Mouse (Mus musculus) limb, embryonic 12.5 days (tissue): ENCODE results near the gene Yjefn3. TPM values are rescaled to one million over a fixed set of nuclear protein-coding genes. Genes with fewer than 3 reads are reported as not detected.

Source experiments
- ATAC-seq: fragments of 200-750 bp; cut with Nextera tagmentation; 2 replicates; pipeline ENCODE4 v1.8.0; 2017; ENCODE audit warnings: low read depth, moderate TSS enrichment; ENCODE audit not compliant: insufficient number of reproducible peaks, insufficient read depth, low FRiP score, low TSS enrichment
- H3K27ac ChIP-seq: fragments of 300-500 bp; sonication (generic); 2 replicates; pipeline ENCODE4 v1.5.1; 2016; ENCODE audit warnings: mild to moderate bottlenecking, moderate library complexity
- H3K27me3 ChIP-seq: fragments of 300-500 bp; sonication (generic); 2 replicates; pipeline ENCODE4 v1.6.1; 2016; ENCODE audit warnings: mild to moderate bottlenecking, moderate library complexity
- H3K36me3 ChIP-seq: fragments of 300-500 bp; sonication (generic); 2 replicates; pipeline ENCODE4 v1.6.1; 2016; ENCODE audit warnings: mild to moderate bottlenecking, moderate library complexity
- H3K4me1 ChIP-seq: fragments of 300-500 bp; sonication (generic); replicated peaks from 2 replicates; pipeline ENCODE4 v1.6.1; 2016
- H3K4me2 ChIP-seq: fragments of 300-500 bp; sonication (generic); 2 replicates; pipeline ENCODE4 v1.6.1; 2016; ENCODE audit warnings: mild to moderate bottlenecking, moderate library complexity
- H3K4me3 ChIP-seq: fragments of 300-500 bp; sonication (generic); replicated peaks from 2 replicates; pipeline ENCODE4 v1.5.1; 2016; ENCODE audit warnings: mild to moderate bottlenecking
- H3K9ac ChIP-seq: fragments of 300-500 bp; sonication (generic); replicated peaks from 2 replicates; pipeline ENCODE4 v1.6.1; 2016; ENCODE audit warnings: mild to moderate bottlenecking, moderate library complexity
- H3K9me3 ChIP-seq: fragments of 300-500 bp; sonication (generic); 2 replicates; pipeline ENCODE4 v1.6.1; 2016; ENCODE audit warnings: mild to moderate bottlenecking, moderate library complexity
- WGBS: fragments of 180-500 bp; shearing (Covaris S2); methylation state at CpG from one replicate; pipeline ENCODE4 v1.1.7; 2016; 5-methylcytosine and 5-hydroxymethylcytosine counted together
- polyA plus RNA-seq: library from polyadenylated mRNA; unstranded; fragments of >200 nt; fragmentation: Nextera tagmentation; extraction: Ambion mirVana; gene quantifications from 2 replicates; pipeline ENCODE4 v1.2.1, GENCODE M21; 2016

The Yjefn3 gene
- polyA plus RNA-seq, 1 experiment from 2014 or later, result 7.4 TPM

GRCm38 (mm10) chr8:69907106-69907505, 4.6 kb upstream of the Yjefn3 start:
- no peaks in the 10 kb centered on the region for H3K27me3 ChIP-seq
- H3K4me1 ChIP-seq, result peaks cover 13% of the 10 kb centered on the region
- H3K36me3 ChIP-seq, result peaks cover 56% of the 10 kb centered on the region
- no peak for ATAC-seq
- no peaks in the 10 kb centered on the region for H3K9me3 ChIP-seq
- no peak overlapping the region for H3K4me3 ChIP-seq
- WGBS, result 87% methylated on average over 2 of the region's 2 CpGs
- no peak overlapping the region for H3K27ac ChIP-seq
- no peak overlapping the region for H3K4me2 ChIP-seq
- H3K9ac ChIP-seq, result no peak overlapping the region

- H3K9me3 ChIP-seq, result no peaks in the 10 kb centered on the region
- H3K4me3 ChIP-seq, result no peak overlapping the region
- H3K27me3 ChIP-seq, result no peaks in the 10 kb centered on the region
- no peak for ATAC-seq
- H3K4me2 ChIP-seq, result no peak overlapping the region
- 89% methylated on average over 2 of the region's 2 CpGs for WGBS
- no peak overlapping the region for H3K27ac ChIP-seq
- peaks cover 18% of the 10 kb centered on the region for H3K4me1 ChIP-seq
- peaks cover 48% of the 10 kb centered on the region for H3K36me3 ChIP-seq
- no peak overlapping the region for H3K9ac ChIP-seq
Observed at GRCm38 (mm10) chr8:69906260-69906659, 3.7 kb upstream of the Yjefn3 start.

- no peak overlapping the region for H3K9ac ChIP-seq
Observed at GRCm38 (mm10) chr8:69904096-69904495, 1.6 kb upstream of the Yjefn3 start.

GRCm38 (mm10) chr8:69903063-69903542, 591 bp upstream of the Yjefn3 start:
- peak; percentile 85 for ATAC-seq
- H3K4me1 ChIP-seq, result peaks cover 33% of the 10 kb centered on the region

More at GRCm38 (mm10) chr8:69904096-69904495, 1.6 kb upstream of the Yjefn3 start:
- no peak for ATAC-seq
- Histone ChIP-seq H3K4me3 (no peak overlapping the region), H3K4me1 (peaks cover 29% of the 10 kb centered on the region), H3K36me3 (peaks cover 30% of the 10 kb centered on the region), H3K27ac (no peak overlapping the region), H3K4me2 (peak overlapping the region; percentile 96), H3K27me3 (no peaks in the 10 kb centered on the region), H3K9me3 (no peaks in the 10 kb centered on the region)
- 88% methylated on average over 8 of the region's 8 CpGs for WGBS

GRCm38 (mm10) chr8:69901484-69902162, 889 bp downstream of the Yjefn3 start:
- Histone ChIP-seq H3K4me3 (peak overlapping the region; percentile 68), H3K27ac (peak overlapping the region; percentile 94), H3K4me2 (peak overlapping the region; percentile 96), H3K27me3 (no peaks in the 10 kb centered on the region), H3K9me3 (no peaks in the 10 kb centered on the region), H3K4me1 (peaks cover 33% of the 10 kb centered on the region), H3K36me3 (peaks cover 26% of the 10 kb centered on the region), H3K9ac (peak overlapping the region; percentile 78)
- WGBS, result under 1% methylated on average over 41 of the region's 41 CpGs
- peak; percentile 60 for ATAC-seq

More at GRCm38 (mm10) chr8:69903063-69903542, 591 bp upstream of the Yjefn3 start:
- no peaks in the 10 kb centered on the region for H3K9me3 ChIP-seq
- under 1% methylated on average over 45 of the region's 45 CpGs for WGBS
- no peaks in the 10 kb centered on the region for H3K27me3 ChIP-seq
- peak overlapping the region; percentile 68 for H3K4me3 ChIP-seq
- H3K4me2 ChIP-seq, result peak overlapping the region; percentile 96
- peak overlapping the region; percentile 94 for H3K27ac ChIP-seq
- peaks cover 31% of the 10 kb centered on the region for H3K36me3 ChIP-seq
- H3K9ac ChIP-seq, result peak overlapping the region; percentile 78

GRCm38 (mm10) chr8:69900895-69901451, 1.5 kb downstream of the Yjefn3 start:
- 0 out of 2 replicates have a peak, but pooled peaks have one; percentile 7 for ATAC-seq
- peak overlapping the region; percentile 68 for H3K4me3 ChIP-seq
- 16% methylated on average over 12 of the region's 12 CpGs for WGBS
- H3K27ac ChIP-seq, result peak overlapping the region; percentile 86
- H3K27me3 ChIP-seq, result no peaks in the 10 kb centered on the region
- peak overlapping the region; percentile 78 for H3K9ac ChIP-seq
- peak overlapping the region; percentile 96 for H3K4me2 ChIP-seq
- peaks cover 33% of the 10 kb centered on the region for H3K4me1 ChIP-seq
- H3K9me3 ChIP-seq, result no peaks in the 10 kb centered on the region
- H3K36me3 ChIP-seq, result peaks cover 24% of the 10 kb centered on the region

- Histone ChIP-seq H3K4me2 (0 out of 2 replicates have a peak overlapping the region, but pooled peaks have one; percentile 96), H3K4me3 (no peak overlapping the region), H3K36me3 (peaks cover 33% of the 10 kb centered on the region), H3K27me3 (no peaks in the 10 kb centered on the region), H3K9ac (no peak overlapping the region), H3K9me3 (no peaks in the 10 kb centered on the region), H3K27ac (no peak overlapping the region), H3K4me1 (peaks cover 36% of the 10 kb centered on the region)
- ATAC-seq, result no peak
- whole genome bisulfite sequencing, result 90% methylated on average over 2 of the region's 2 CpGs
Observed at GRCm38 (mm10) chr8:69899876-69900275, 2.6 kb downstream of the Yjefn3 start.

- H3K4me1 ChIP-seq, result peaks cover 28% of the 10 kb centered on the region
- no peak overlapping the region for H3K4me2 ChIP-seq
- no peak overlapping the region for H3K4me3 ChIP-seq
- no peak overlapping the region for H3K9ac ChIP-seq
- no peak for ATAC-seq
- H3K9me3 ChIP-seq, result no peaks in the 10 kb centered on the region
- WGBS, result 85% methylated on average over 6 of the region's 6 CpGs
- no peaks in the 10 kb centered on the region for H3K27me3 ChIP-seq
- H3K27ac ChIP-seq, result no peak overlapping the region
- H3K36me3 ChIP-seq, result peaks cover 53% of the 10 kb centered on the region
Observed at GRCm38 (mm10) chr8:69897857-69898256, 4.7 kb downstream of the Yjefn3 start.

- peaks cover 17% of the 10 kb centered on the region for H3K27me3 ChIP-seq
- H3K9me3 ChIP-seq, result no peaks in the 10 kb centered on the region
- no peak for ATAC-seq
- no peak overlapping the region for H3K9ac ChIP-seq
- no peak overlapping the region for H3K27ac ChIP-seq
- H3K4me1 ChIP-seq, result peaks cover 18% of the 10 kb centered on the region
- H3K4me2 ChIP-seq, result no peak overlapping the region
- H3K4me3 ChIP-seq, result no peak overlapping the region
- H3K36me3 ChIP-seq, result peaks cover 61% of the 10 kb centered on the region
- WGBS, result 75% methylated on average over 4 of the region's 4 CpGs
Observed at GRCm38 (mm10) chr8:69895772-69896451, 6.6 kb downstream of the Yjefn3 start.

GRCm38 (mm10) chr8:69894836-69895332, 7.6 kb downstream of the Yjefn3 start:
- Histone ChIP-seq H3K9me3 (no peaks in the 10 kb centered on the region), H3K36me3 (peaks cover 61% of the 10 kb centered on the region), H3K9ac (no peak overlapping the region), H3K27ac (no peak overlapping the region), H3K4me3 (no peak overlapping the region), H3K27me3 (peaks cover 28% of the 10 kb centered on the region), H3K4me1 (peaks cover 9% of the 10 kb centered on the region; the same call in 1 of the 2 replicates), H3K4me2 (no peak overlapping the region)
- WGBS, result 64% methylated on average over 6 of the region's 6 CpGs
- no peak for ATAC-seq

GRCm38 (mm10) chr8:69893863-69894262, 8.6 kb downstream of the Yjefn3 start:
- H3K4me1 ChIP-seq, result peaks cover 11% of the 10 kb centered on the region; the same call in 1 of the 2 replicates
- H3K27me3 ChIP-seq, result peaks cover 38% of the 10 kb centered on the region
- H3K36me3 ChIP-seq, result peaks cover 55% of the 10 kb centered on the region
- 43% methylated on average over 17 of the region's 17 CpGs for WGBS
- no peak overlapping the region for H3K4me3 ChIP-seq
- no peak overlapping the region for H3K27ac ChIP-seq
- no peak for ATAC-seq
- H3K4me2 ChIP-seq, result no peak overlapping the region
- no peak overlapping the region for H3K9ac ChIP-seq
- H3K9me3 ChIP-seq, result no peaks in the 10 kb centered on the region
